Mouse (Mus musculus): ENCODE data around the gene Chst8.

Chst8 gene

GRCm38 (mm10) chr7:34714848-34715460 lies 97.6 kb downstream of the Chst8 start:
- DNase-seq (ENCODE audit: low read depth, low spot score), result no peak

GRCm38 (mm10) chr7:34709111-34709510 lies 103.4 kb downstream of the Chst8 start:
- DNase-seq (ENCODE audit: low read depth, low spot score), result peak; percentile 45

GRCm38 (mm10) chr7:34704401-34704800 lies 108.1 kb downstream of the Chst8 start:
- DNase-seq (ENCODE audit: low read depth, low spot score), result no peak

GRCm38 (mm10) chr7:34703437-34703836 lies 109.1 kb downstream of the Chst8 start:
- DNase-seq (ENCODE audit: low read depth, low spot score), result no peak

- peak; percentile 66 for DNase-seq (ENCODE audit: low read depth, low spot score)
These were observed 109.7 kb downstream of the Chst8 start for GRCm38 (mm10) chr7:34702718-34703351.

GRCm38 (mm10) chr7:34699888-34700287 lies 112.6 kb downstream of the Chst8 start:
- DNase-seq (ENCODE audit: low read depth, low spot score), result no peak

GRCm38 (mm10) chr7:34698221-34698620 lies 114.3 kb downstream of the Chst8 start:
- DNase-seq (ENCODE audit: low read depth, low spot score), result no peak

- no peak for DNase-seq (ENCODE audit: low read depth, low spot score)
These were observed 116.4 kb downstream of the Chst8 start for GRCm38 (mm10) chr7:34696086-34696485.

GRCm38 (mm10) chr7:34694898-34695297 lies 117.6 kb downstream of the Chst8 start:
- DNase-seq (ENCODE audit: low read depth, low spot score), result no peak

- DNase-seq (ENCODE audit: low read depth, low spot score), result no peak
These were observed 118.6 kb downstream of the Chst8 start for GRCm38 (mm10) chr7:34693916-34694315.

GRCm38 (mm10) chr7:34693072-34693471 lies 119.4 kb downstream of the Chst8 start:
- DNase-seq (ENCODE audit: low read depth, low spot score), result no peak

GRCm38 (mm10) chr7:34690111-34690510 lies 122.4 kb downstream of the Chst8 start:
- no peak for DNase-seq (ENCODE audit: low read depth, low spot score)

- DNase-seq (ENCODE audit: low read depth, low spot score), result no peak
These were observed 123.5 kb downstream of the Chst8 start for GRCm38 (mm10) chr7:34689028-34689427.

GRCm38 (mm10) chr7:34685801-34686200 lies 126.7 kb downstream of the Chst8 start:
- no peak for DNase-seq (ENCODE audit: low read depth, low spot score)

- DNase-seq (ENCODE audit: low read depth, low spot score), result no peak
These were observed 127.3 kb downstream of the Chst8 start for GRCm38 (mm10) chr7:34685176-34685575.

GRCm38 (mm10) chr7:34680771-34681421 lies 131.6 kb downstream of the Chst8 start:
- DNase-seq (ENCODE audit: low read depth, low spot score), result no peak

GRCm38 (mm10) chr7:34679886-34680285 lies 132.6 kb downstream of the Chst8 start:
- DNase-seq (ENCODE audit: low read depth, low spot score), result no peak

- DNase-seq (ENCODE audit: low read depth, low spot score), result peak; percentile 85
These were observed 136.5 kb downstream of the Chst8 start for GRCm38 (mm10) chr7:34675831-34676514.

- no peak for DNase-seq (ENCODE audit: low read depth, low spot score)
These were observed 137.3 kb downstream of the Chst8 start for GRCm38 (mm10) chr7:34675120-34675790.

GRCm38 (mm10) chr7:34672916-34673315 lies 139.6 kb downstream of the Chst8 start:
- DNase-seq (ENCODE audit: low read depth, low spot score), result no peak

GRCm38 (mm10) chr7:34671911-34672310 lies 140.6 kb downstream of the Chst8 start:
- DNase-seq (ENCODE audit: low read depth, low spot score), result peak; percentile 92

- DNase-seq (ENCODE audit: low read depth, low spot score), result no peak
These were observed 141.7 kb downstream of the Chst8 start for GRCm38 (mm10) chr7:34670778-34671177.
